Mouse (Mus musculus): ENCODE results near the gene Zc2hc1c. TPM values are rescaled to one million over a fixed set of nuclear protein-coding genes. Genes with fewer than 3 reads are reported as not detected.
A peak's percentile ranks its signal among the peaks of the same experiment; 100 is the strongest.

The Zc2hc1c gene
- total and polyA plus RNA-seq, 3 experiments: 0.04 to 0.39 TPM; not detected in 1

GRCm38 (mm10) chr12:85292906-85293305, 4.5 kb downstream of the Zc2hc1c start:
- no peak for TF ChIP-seq BHLHE40 (IDR thresholded peaks at IDR 0.05; ENCODE audit: borderline replicate concordance, low read depth, low read length)
- no peak for TF ChIP-seq MYB (IDR thresholded peaks at IDR 0.05; ENCODE audit: low read depth, low read length)
- no peak for TF ChIP-seq MAFK (IDR thresholded peaks at IDR 0.05; ENCODE audit: borderline replicate concordance, low read depth, low read length)
- no peak for TF ChIP-seq ELF1 (IDR thresholded peaks at IDR 0.05; ENCODE audit: low read depth, low read length)
- TF ChIP-seq NELFE (IDR thresholded peaks at IDR 0.05; ENCODE audit: low read depth, low read length): no peak
- peak; percentile 45 for TF ChIP-seq RAD21 (IDR thresholded peaks at IDR 0.05; ENCODE audit: low read depth, low read length)
- TF ChIP-seq ZNF384 (IDR thresholded peaks at IDR 0.05; ENCODE audit: low read depth, low read length): no peak
- TF ChIP-seq EP300 (IDR thresholded peaks at IDR 0.05; ENCODE audit: low read depth in 1 of 2, low read length in 2 of 2): no peak
- TF ChIP-seq SMC3 (IDR thresholded peaks at IDR 0.05; ENCODE audit: low read depth, low read length): peak; percentile 58
- peak in 2 of 3 experiments; percentile 29 to 50; a peak in 3 of 6 replicates for TF ChIP-seq CTCF (IDR thresholded peaks at IDR 0.05 in 2 of 3, conservative IDR thresholded peaks at IDR 0.05 in 1 of 3; ENCODE audit: control insufficient read depth in 1 of 3, insufficient read depth in 1 of 3, low read depth in 2 of 3, low read length in 3 of 3, poor library complexity in 1 of 3, severe bottlenecking in 1 of 3)
- no peak for TF ChIP-seq NRF1 (IDR thresholded peaks at IDR 0.05; ENCODE audit: insufficient read depth, low read depth, low read length, poor library complexity, severe bottlenecking)
- no peak for TF ChIP-seq USF1 (IDR thresholded peaks at IDR 0.05; ENCODE audit: low read depth, low read length)
- TF ChIP-seq MAZ (IDR thresholded peaks at IDR 0.05; ENCODE audit: low read depth, low read length): no peak
- TF ChIP-seq GABPA (IDR thresholded peaks at IDR 0.05; ENCODE audit: low read depth, low read length): no peak
- no peak for TF ChIP-seq E2F4 (IDR thresholded peaks at IDR 0.05; ENCODE audit: borderline replicate concordance, low read depth, low read length)
- TF ChIP-seq ZC3H11A (IDR thresholded peaks at IDR 0.05; ENCODE audit: low read depth, low read length): peak; percentile 33; the same call in 1 of the 2 replicates
- Histone ChIP-seq H3K9me3 (replicated peaks; ENCODE audit: insufficient read depth, low read length) (no peaks in the 10 kb centered on the region), H3K4me1 (ENCODE audit: control insufficient read depth in 1 of 2, insufficient read depth in 2 of 2, low read length in 2 of 2) (peaks cover 3 to 8% of the 10 kb centered on the region in 2 experiments), H3K36me3 (ENCODE audit: control insufficient read depth in 1 of 2, insufficient read depth in 2 of 2, low read length in 2 of 2) (peaks cover 0 to 6% of the 10 kb centered on the region in 2 experiments; a peak in 2 of 4 replicates), H3K27me3 (ENCODE audit: control insufficient read depth in 1 of 2, insufficient read depth in 2 of 2, low read length in 2 of 2) (no peaks in the 10 kb centered on the region; a peak in 1 of 4 replicates), H3K4me3 (ENCODE audit: control insufficient read depth in 1 of 2, insufficient read depth in 1 of 2, low read depth in 2 of 2, low read length in 2 of 2) (no peak overlapping the region), H3K27ac (ENCODE audit: control insufficient read depth, low read depth, low read length) (no peak overlapping the region), H3K9ac (ENCODE audit: control insufficient read depth, low read depth, low read length, poor library complexity, severe bottlenecking) (no peak overlapping the region), H3K79me2 (ENCODE audit: control insufficient read depth, insufficient read depth, low read length, poor library complexity) (no peaks in the 10 kb centered on the region)
- DNase-seq (ENCODE audit: low read depth, low spot score): peak; percentile 41

- H3K79me2 ChIP-seq (ENCODE audit: control insufficient read depth, insufficient read depth, low read length, poor library complexity): no peaks in the 10 kb centered on the region
- no peak for DNase-seq (ENCODE audit: low read depth, low spot score)
- no peak for TF ChIP-seq GATA1 (IDR thresholded peaks at IDR 0.05; ENCODE audit: low read depth, low read length)
- no peak for TF ChIP-seq HCFC1 (IDR thresholded peaks at IDR 0.05; ENCODE audit: low read depth, low read length)
- H3K27me3 ChIP-seq (ENCODE audit: control insufficient read depth in 1 of 2, insufficient read depth in 2 of 2, low read length in 2 of 2): no peaks in the 10 kb centered on the region
- H3K4me1 ChIP-seq (ENCODE audit: control insufficient read depth in 1 of 2, insufficient read depth in 2 of 2, low read length in 2 of 2): peaks cover 3 to 8% of the 10 kb centered on the region in 2 experiments
- H3K27ac ChIP-seq (ENCODE audit: control insufficient read depth, low read depth, low read length): no peak overlapping the region
- no peak overlapping the region for H3K4me3 ChIP-seq (ENCODE audit: control insufficient read depth in 1 of 2, insufficient read depth in 1 of 2, low read depth in 2 of 2, low read length in 2 of 2)
- H3K36me3 ChIP-seq (ENCODE audit: control insufficient read depth in 1 of 2, insufficient read depth in 2 of 2, low read length in 2 of 2): peaks cover 0 to 6% of the 10 kb centered on the region in 2 experiments; a peak in 2 of 4 replicates
- H3K9ac ChIP-seq (ENCODE audit: control insufficient read depth, low read depth, low read length, poor library complexity, severe bottlenecking): no peak overlapping the region
- no peaks in the 10 kb centered on the region for H3K9me3 ChIP-seq (replicated peaks; ENCODE audit: insufficient read depth, low read length)
Measured at GRCm38 (mm10) chr12:85295506-85295905, 7.1 kb downstream of the Zc2hc1c start.
